Mouse (Mus musculus) G1E (cell line): Measurements from ENCODE around the gene 1700042G07Rik.

ENCODE experiments used
- CTCF ChIP-seq: IDR thresholded peaks from 2 replicates; pipeline ENCODE4 v1.5.1; 2012; ENCODE audit warnings: low read depth, low read length, inconsistent platforms, mixed read lengths
- GATA1 ChIP-seq: IDR thresholded peaks from 2 replicates; pipeline ENCODE4 v1.6.1; 2012; ENCODE audit warnings: borderline replicate concordance, low read length, inconsistent platforms, mixed read lengths
- POLR2AphosphoS5 ChIP-seq: IDR thresholded peaks from 2 replicates; pipeline ENCODE4 v1.6.1; 2012; ENCODE audit warnings: low read depth, low read length, inconsistent platforms; ENCODE audit not compliant: insufficient replicate concordance
- TAL1 ChIP-seq: conservative IDR thresholded peaks from 2 replicates; pipeline ENCODE4 v1.6.1; 2012; ENCODE audit warnings: low read depth, low read length, inconsistent platforms, mixed read lengths

- peak; percentile 24; the same call in 1 of the 2 replicates for TF ChIP-seq CTCF
- TF ChIP-seq GATA1 = no peak
- no peak for TF ChIP-seq POLR2AphosphoS5
- TF ChIP-seq TAL1 = no peak
Observed at GRCm38 (mm10) chr4:116168617-116169352, 4.4 kb upstream of the 1700042G07Rik start.
